Mouse (Mus musculus) 3T3-L1 (cell line): ENCODE results near the gene Ube2a.

Experiments used
- DNase-seq: peaks from one replicate; pipeline ENCODE4 v3.0.0-alpha.2; 2015; ENCODE audit warnings: low read depth, low spot score

Gene Ube2a

DNA sequence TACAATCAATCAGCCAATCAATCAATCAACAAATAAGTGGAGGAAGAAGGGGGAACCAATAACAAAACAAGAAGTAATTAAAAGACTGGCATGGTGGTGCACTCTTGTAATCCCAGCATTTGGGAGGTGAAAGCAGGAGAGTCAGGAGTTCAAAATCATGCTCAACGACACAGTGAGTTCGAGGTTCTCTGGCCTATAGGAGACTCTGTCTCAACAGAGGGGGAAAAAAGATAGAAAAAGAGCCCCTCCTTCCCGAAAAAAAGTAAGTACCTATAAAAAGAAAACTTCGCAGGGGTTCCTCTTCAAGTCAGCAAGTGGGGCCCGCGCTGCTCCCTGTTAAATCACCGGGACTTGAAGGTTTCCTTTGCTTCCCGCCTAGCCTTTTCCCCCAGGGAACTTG lies at the start of gene Ube2a, which contains the start of gene C330007P06Rik:
Gene Ube2a (plus strand): TSS at position 136 of the 400 bp plus-strand sequence.
Gene C330007P06Rik (minus strand): TSS at position 347 of the 400 bp plus-strand sequence.
- DNase-seq: no peak

DNA sequence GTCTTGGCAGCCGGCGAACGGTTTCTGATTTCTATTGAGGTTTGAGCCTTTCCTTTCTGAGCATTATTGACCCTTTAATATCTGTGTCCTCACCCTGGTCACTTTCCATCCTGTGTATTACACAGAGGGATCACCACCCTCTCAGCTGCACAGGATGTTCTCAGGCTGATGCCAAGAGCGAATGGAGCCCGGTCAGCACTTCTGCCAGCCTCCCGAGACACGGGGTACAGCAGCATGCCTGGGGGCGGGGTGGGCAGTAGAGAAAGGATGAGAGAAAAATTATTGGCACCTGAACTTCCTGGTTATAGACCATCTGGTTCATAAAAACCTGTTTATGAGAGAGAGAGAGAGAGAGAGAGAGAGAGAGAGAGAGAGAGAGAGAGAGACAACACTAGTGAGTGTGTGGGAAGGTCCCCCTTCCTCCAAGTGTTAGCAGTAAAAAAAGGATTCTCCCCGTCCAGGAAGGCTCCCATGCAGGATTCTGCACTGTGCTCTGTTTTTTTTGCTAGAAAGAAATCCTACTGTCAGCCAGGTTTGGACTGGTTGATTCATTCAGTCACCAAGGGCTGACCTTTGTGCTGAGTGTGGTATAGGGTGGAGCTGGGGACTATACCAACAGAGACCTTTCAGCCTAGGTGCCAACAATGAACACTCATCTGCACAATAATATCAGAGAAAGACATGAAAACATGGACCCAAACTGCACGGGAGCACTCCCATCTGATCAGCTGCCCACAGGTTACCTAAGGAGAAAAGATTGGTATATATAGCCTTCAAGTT lies 49.6 kb upstream of the Ube2a start:
- DNase-seq: no peak

DNA sequence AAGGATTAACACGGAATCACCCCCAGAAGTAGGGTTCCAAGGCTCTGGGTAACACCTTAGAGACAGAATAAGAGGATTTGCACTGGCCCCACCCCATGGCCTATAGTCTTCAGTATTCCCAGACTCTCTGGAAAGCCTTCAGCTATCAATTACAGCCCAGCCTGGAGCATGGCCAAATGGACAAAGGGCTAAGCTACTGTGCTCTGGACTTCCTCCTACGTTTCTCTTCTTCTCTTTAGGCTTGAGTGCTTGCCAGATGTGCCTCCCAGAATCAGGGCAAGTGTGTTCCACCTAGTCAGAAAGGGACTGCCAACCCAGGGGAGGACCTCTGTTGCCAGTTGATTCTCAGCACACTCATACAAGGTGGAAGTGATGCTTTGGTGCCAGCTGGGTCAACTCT lies 48.7 kb upstream of the Ube2a start:
- DNase-seq: no peak

DNA sequence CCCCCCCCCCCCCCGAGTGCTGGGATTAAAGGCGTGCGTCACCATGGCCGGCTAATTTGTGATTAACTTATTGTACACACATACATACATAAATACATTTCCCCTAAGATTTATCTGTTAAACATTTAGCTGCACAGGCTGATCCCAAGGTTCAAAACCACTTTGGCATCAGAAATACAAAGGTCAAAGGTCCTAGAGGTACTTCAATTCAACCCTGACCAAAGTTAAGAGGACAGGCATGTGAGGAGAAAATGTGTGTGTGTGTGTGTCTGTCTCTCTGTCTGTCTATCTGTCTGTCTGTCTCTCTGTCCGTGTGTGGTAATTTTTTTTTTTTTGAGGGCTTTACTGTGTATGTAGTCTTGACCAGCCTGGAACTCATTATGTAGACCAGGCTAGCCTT lies 46.8 kb upstream of the Ube2a start:
- DNase-seq: no peak

DNA sequence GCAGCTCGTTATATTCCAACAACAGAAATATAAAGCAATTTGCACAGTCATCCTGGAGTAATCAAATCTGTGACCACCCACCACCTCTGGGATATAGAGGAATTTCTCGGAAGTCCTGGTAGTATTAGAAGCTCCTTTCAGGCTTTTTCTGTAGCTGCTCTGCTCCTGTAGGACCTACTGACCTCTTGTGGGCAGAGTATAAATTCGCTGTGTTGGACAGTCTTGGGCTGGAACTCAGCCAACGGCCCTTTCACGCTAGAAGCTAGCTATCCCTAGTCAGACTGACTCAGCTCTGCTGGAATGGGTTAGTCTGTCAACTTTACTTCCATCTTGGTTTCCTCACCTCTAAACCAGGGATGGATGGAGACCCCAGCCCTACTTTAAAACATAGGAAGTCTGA lies 43.4 kb upstream of the Ube2a start:
- peak; percentile 94 for DNase-seq

DNA sequence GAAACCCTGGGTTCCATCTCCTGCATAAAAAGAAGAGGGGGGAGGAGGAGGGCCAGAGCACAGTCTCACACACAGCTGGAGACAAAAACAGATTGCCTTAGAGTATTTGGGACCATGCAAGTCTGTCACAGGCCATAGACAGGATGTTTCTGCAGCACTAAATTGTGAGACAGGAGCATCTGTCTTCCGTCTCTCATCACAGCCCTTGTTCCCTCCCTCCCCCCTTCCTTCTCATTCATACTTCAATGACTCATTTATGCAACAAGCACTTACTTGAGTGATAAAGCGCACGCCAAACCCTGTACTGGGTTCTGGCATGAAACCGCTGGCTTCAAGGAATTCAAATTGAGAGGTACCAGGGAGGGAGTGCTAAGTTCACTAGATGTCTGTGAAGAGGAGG lies 42.1 kb upstream of the Ube2a start:
- peak; percentile 80 for DNase-seq

DNA sequence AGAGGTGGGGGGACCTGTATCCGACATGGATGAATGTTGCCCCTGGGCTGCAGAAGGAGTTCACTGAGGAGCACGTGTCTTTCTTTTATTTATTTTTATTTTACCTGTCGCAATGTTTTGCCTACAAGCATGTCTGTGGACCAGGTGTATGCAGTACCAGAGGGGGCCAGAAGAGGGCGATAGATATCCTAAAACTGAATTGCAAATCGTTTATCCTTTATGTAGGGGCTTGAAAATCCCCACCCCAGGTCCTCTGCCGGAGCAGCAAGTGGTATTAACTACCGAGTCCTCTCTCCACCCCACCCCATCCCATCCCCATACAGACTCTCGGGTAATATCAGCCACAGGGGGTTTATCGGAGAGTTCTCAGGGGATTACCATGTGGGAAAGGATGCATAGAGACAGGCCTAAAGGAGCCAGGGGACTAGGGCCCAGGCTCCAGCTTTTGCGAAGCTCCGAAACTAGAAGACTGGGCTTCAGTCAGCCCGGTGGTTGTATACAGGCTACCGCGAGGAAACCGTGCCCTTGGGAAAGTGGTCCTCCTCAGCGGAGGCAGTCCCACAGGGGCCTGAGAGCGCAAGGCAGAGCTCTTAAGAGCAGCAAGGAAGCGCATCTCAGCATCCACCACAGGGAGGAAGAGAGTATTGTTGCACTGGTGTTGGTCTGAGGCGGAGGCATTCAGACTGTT lies 40.2 kb upstream of the Ube2a start:
- DNase-seq: peak; percentile 64

DNA sequence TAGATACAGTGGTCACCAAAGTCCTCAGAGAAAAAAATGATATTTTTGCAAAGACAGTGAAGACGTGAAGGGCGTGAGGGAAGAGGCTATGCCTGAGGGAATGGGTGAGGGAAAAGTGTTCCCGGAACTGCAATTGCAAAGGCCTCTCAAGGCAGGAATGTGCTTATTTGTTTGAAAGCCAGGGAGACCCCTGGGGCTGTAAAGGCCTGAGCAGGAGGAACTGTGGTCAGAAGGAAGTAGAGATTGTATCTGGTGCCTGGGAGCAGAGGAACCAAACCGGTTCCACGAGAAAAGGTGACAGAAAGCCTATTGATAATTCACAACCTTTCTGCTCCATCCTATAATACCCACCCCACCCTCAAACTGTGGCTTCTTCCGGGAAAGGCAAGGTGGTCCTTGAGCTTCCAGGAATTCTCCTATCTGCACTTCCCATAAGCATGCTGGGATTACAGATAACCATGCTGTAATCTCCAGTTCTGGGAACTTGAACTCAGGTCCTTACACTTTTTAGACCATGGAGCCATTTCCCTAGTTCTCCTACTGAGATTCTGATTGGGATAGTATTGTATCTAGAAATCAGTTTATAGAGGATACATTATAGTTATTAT lies 36.5 kb upstream of the Ube2a start:
- DNase-seq: no peak

DNA sequence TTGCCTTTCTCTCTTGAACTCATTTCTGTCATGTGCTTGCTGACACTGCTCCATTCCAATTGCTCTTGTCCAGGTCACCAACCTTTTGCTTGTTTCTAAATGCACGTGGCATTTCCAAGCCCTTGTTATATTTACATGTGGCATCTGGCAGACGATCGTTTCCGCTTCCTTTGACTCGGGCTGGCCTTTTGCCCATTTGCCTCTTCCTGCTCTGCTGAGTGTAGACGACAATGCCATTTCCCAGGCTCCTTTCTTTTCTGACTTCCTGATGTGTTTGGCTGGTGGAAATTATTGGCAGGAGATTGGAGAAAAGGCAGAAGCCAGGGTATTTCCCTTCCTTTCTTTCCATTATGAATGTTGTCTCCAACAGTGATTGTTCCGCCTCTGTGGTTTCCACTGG lies 34.3 kb upstream of the Ube2a start:
- DNase-seq: no peak

DNA sequence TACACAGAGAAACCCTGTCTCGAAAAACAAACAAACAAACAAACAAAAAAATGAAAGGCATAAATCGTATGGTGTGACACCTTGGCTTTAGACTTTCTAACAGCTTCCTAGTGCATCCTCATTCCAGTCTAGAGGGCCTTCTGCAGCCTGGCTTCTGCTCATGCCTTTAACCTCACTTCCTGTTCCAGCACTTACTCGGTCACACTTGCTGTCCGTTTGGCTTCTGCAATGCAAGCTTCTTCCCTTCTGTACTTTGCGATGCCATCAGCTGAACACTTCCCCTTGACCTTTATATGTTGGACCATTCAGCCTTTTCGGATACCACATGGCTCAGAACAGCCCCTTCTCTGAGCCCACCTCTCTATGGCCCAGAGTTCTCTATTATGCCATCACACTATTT lies 32.0 kb upstream of the Ube2a start:
- DNase-seq: no peak

DNA sequence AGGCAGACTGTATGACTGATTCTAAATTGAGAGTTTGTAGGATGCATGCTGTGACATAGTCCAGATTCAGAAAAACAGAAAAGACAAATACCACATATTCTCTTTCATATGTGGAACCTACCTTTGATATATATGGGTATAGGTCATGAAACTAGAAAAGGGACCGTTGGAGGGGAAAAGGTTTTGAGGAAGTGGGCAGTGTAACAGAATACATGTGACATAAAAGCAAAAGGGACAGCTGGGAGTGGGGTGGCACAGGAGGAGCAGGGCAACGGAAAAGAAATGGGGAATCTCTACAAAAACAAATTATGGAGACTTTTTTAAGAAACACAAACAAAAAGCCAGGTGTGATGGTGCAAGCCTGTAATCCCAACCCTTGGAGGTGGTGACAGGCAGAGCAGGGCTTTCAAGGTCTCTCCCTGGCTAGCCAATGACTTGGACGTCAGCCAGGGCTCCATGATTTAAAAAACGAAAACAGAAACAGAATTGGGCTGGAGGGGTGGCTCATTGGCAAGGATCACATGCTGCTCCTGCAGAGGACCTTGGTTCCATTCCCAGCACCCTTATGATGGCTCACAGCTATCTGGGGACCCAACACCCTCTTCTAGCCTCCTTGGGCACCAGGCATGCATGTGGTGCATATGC lies 30.2 kb upstream of the Ube2a start:
- no peak for DNase-seq

DNA sequence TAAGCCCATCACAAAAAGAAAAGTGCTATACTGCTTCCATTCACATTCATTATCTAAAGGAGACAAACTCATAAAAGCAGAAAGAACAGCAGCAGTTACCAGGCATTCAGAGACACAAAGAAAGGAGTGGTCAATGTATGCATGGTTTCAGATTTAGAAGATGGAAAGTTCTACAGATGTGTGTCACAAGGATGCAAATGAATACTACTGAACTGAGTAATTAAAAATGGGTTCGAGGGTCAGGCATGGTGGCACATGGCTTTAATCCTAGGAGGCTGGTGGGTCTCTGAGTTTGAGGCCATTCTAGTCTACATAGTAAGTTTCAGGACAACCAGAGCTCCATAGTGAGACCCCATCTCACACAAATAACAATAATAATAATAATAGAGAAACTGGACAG lies 26.5 kb upstream of the Ube2a start:
- no peak for DNase-seq

DNA sequence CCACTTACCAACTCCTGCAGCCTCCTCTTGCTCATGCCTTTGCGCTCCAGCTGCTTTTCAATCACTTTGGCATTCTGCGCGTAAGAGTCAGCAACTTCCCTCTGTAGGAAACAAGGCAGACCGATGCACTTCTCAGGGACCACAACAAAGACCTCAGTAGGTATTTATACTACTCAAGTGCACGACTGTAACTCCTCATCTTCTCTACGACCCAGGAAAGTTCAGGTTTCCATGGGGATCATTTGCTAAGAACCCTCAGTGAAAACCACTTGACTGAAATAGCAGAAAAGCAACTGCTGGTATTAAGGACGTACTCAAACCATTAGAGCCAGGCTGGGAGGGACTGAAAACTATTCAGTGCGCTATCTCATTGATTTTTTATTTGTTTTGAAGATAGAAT lies 21.1 kb upstream of the Ube2a start:
- DNase-seq: no peak

DNA sequence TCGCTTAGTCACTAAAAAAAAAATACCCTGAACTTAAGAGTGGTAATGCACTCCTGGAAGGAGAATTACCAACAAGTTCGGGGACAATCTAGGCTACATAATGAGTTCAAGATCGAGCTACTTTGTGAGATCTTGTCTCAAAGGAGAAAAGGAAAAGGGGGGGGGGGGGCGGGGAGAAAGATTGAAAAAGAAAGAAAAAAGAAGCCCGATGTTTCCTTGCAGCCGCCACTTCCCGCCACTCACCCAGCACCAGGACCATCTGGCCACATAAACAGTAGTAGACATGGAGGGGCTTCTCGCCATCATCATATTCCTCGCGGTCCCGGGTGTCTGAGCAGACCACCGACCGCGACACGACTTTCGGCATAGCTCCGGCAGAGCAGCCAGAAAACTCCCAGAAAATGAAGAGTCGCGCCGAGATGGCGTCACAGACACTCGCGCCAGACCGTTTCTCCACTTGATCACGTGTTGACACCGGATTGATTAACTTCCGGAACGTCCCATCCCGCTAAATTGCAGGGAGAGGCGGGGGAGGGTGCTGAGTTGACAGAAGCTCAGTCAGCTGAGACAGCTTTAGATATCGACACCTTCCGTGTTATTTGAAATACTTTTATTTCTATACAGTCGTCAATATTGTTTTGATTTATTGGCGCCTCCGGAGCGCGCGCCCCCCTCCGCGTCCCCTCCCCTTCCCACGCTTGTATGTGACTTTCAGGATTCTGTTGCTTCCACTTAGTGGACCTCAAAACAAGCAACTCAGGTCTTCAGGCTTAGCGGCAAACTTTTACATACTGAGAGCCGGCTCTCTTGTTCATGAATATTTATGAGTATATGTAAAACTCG lies 9.7 kb upstream of the Ube2a start:
- DNase-seq: peak; percentile 86

DNA sequence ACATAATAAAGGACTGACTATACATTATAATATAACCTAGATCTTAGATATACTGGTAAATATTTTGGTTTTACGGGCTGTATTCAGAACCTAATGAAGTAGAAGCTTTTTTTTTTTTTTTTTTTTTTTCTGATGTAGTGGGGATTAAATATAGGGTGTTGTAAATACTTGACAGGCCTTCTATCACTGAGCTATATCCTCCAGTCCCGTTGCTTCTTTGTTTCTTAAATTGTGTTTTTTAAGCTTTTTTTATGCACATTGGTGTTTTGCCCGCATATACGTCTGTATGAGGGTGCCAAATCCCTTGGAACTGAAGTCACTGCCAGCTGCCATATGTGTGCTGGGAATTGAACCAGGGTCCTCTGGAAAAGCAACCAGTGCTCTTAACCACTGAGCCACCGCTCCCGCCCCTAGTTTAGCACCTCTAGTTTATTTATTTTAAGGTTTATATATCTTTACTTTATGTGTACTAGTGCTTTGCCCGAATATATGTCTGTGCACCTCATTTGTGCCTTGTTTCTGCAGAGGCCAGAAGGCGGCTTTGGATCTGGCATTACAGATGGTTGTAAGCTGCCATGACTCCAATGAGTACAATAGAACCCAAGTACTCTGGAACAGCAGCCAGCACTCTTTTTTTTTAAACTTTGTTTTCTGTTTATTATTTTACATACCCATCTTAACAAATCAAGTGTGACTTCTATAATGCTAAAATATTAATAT lies 8.9 kb upstream of the Ube2a start:
- DNase-seq: no peak

DNA sequence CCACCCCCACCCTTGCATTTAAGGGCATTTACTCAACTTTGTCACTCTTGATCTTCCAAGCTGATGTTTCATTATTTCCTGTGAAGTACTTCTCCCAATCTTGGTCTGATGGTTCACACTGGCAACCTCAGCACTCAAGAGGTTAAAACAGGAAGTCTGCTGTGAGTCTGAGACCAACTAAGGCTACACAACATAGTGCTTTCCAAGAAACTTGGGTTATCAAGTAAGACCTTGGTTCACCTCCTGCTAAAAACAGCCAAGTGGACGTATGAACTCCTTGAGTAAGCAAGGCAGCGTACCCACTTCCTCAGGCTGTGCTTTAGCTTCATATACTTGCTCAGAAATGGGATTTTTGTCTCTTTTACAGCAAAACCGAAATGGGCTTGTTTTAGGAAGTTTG lies 3.3 kb upstream of the Ube2a start:
- no peak for DNase-seq

DNA sequence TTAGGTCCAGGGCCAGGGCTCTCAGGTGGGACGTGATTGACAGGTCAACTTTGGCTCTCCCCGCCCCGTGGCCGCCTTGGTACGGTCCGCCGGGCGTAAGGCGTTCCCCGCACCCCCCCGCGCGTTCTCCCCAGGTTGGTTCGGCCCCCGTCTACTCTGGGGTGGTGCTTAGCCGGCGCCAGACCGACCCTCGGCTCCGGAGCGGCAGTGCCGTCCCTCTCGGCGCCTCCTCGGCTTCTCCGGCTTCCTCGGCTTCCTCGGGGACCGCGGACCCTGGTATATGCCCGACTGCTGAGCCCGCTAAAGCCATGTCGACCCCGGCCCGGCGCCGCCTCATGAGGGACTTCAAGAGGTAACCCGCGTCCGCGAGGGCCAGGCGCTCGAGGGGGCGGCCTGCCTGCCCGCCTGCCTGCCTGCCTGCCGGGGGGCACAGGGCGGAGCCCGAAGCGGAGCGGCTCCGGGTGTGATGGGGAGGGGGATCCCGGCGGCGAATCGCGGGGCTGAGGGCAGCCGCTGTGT lies 537 bp downstream of the Ube2a start:
- peak; percentile 78 for DNase-seq

DNA sequence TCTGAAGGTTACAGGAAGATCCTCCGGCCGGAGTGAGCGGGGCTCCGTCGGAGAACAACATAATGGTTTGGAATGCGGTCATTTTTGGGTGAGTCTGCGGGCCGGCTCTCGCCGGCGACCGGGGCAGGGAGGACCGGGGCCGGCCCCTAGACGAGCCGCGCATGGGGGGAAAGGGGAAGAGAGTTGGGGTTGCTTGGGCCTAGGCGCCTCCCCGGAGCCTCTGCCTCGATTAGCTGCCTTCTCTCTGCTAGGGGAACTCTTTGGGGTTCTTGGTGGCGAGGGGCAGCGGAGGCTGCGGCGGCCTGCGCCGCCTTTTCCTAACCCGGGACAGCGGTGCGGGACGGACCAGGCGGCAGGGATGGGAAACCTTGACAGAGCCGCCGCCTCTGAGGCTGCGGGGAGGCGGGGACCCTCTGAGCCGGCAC lies 1.0 kb downstream of the Ube2a start:
- DNase-seq: peak; percentile 11

DNA sequence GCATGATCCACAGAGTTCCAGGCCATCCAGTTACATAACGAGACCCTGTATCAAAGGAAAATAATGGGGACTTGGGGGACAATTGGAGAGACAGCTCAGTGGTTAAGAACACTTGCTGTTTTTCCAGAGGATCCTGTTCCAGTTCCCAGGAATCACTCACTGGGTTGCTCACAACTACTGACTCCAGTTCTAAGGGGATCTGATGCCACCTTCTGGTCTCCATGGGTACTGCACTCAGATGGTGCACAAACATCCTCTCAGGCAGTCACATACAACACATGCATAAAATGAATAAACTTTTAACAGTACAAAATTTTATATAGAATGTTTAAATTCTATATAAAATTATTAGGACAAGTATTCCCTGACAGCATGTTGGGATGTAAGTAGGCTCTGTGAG lies 11.0 kb downstream of the Ube2a start:
- DNase-seq: peak; percentile 38

DNA sequence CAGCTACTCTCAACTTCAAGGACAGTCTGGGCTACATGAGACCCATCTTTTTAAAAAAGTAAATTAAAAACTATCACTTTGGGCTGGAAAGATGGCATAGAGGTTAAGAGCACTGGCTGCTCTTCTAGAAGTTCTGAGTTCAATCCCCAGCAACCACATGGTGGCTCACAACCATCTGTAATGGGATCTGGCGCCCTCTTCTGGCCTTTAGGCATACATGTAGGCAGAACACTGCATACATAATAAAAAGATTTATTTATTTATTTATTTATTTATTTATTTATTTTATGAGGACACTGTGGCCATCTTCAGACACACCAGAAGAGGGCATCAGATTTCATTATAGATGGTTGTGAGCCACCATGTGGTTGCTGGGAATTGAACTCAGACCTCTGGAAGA lies 25.2 kb downstream of the Ube2a start:
- DNase-seq: peak; percentile 60
